Mouse (Mus musculus) heart, embryonic 11.5 days (tissue): Measurements from ENCODE around the gene Mrpl2. TPM values are rescaled to one million over a fixed set of nuclear protein-coding genes. Genes with fewer than 3 reads are reported as not detected.

Experiments used
- ATAC-seq: fragments of 200-750 bp; cut with Nextera tagmentation; replicated peaks from 2 replicates; pipeline ENCODE4 v1.8.0; 2017; ENCODE audit warnings: moderate library complexity; ENCODE audit not compliant: insufficient number of reproducible peaks, low FRiP score, low TSS enrichment
- H3K27ac ChIP-seq: fragments of 300-500 bp; sonication (generic); 2 replicates; pipeline ENCODE4 v1.5.1; 2014; ENCODE audit warnings: mild to moderate bottlenecking, low read depth, low read length
- H3K27me3 ChIP-seq: fragments of 300-500 bp; sonication (generic); 2 replicates; pipeline ENCODE4 v1.6.1; 2014; ENCODE audit warnings: mild to moderate bottlenecking, low read length, mixed read lengths; ENCODE audit not compliant: control insufficient read depth, insufficient read depth
- H3K36me3 ChIP-seq: fragments of 300-500 bp; sonication (generic); 2 replicates; pipeline ENCODE4 v1.6.1; 2014; ENCODE audit warnings: mild to moderate bottlenecking, low read length, moderate library complexity, mixed read lengths; ENCODE audit not compliant: control insufficient read depth, insufficient read depth
- H3K4me1 ChIP-seq: fragments of 300-500 bp; sonication (generic); 2 replicates; pipeline ENCODE4 v1.6.1; 2014; ENCODE audit warnings: low read length; ENCODE audit not compliant: control insufficient read depth, insufficient read depth
- H3K4me2 ChIP-seq: fragments of 300-500 bp; sonication (generic); 2 replicates; pipeline ENCODE4 v1.6.1; 2014; ENCODE audit warnings: mild to moderate bottlenecking, moderate library complexity
- H3K4me3 ChIP-seq: fragments of 300-500 bp; sonication (generic); 2 replicates; pipeline ENCODE4 v1.5.1; 2014; ENCODE audit warnings: low read depth, low read length
- H3K9ac ChIP-seq: fragments of 300-500 bp; sonication (generic); 2 replicates; pipeline ENCODE4 v1.6.1; 2014; ENCODE audit warnings: mild to moderate bottlenecking, low read depth, low read length, moderate library complexity
- H3K9me3 ChIP-seq: fragments of 300-500 bp; sonication (generic); replicated peaks from 2 replicates; pipeline ENCODE4 v1.6.1; 2016; ENCODE audit warnings: low read length; ENCODE audit not compliant: control insufficient read depth
- WGBS: fragments of 180-500 bp; shearing (Covaris S2); extraction: QIAGEN DNeasy Blood & Tissue Kit; methylation state at CpG from one replicate; pipeline ENCODE4 v1.1.7; 2014; ENCODE audit not compliant: insufficient replicate concordance; 5-methylcytosine and 5-hydroxymethylcytosine counted together
- polyA plus RNA-seq: library from polyadenylated mRNA; unstranded; fragments of >200 nt; fragmentation: Nextera tagmentation; extraction: Ambion mirVana; gene quantifications from 2 replicates; pipeline ENCODE4 v1.2.1, GENCODE M21; 2014

Mrpl2 gene
- polyA plus RNA-seq, 1 experiment from 2014 or later, result 110 TPM

GRCm38 (mm10) chr17:46699245-46699644 is 53.2 kb downstream of the Mrpl2 start:
- Histone ChIP-seq H3K9me3 (no peaks in the 10 kb centered on the region), H3K36me3 (no peaks in the 10 kb centered on the region; the same call in 1 of the 2 replicates), H3K9ac (no peak overlapping the region), H3K27me3 (no peaks in the 10 kb centered on the region), H3K27ac (no peak overlapping the region), H3K4me3 (no peak overlapping the region), H3K4me1 (peaks cover 18% of the 10 kb centered on the region), H3K4me2 (no peak overlapping the region)
- WGBS, result 69% methylated on average over 5 of the region's 5 CpGs
- ATAC-seq, result peak; percentile 39; the same call in 1 of the 2 replicates

Other genes starting within 250 kb of the Mrpl2 start
- 0.39 and 0.97 TPM in 2 replicates for gene Crip3, start 217.3 kb upstream of the Mrpl2 start, polyA plus RNA-seq
- gene Slc22a7, start 207.8 kb upstream of the Mrpl2 start, polyA plus RNA-seq, result 0.20 TPM in 1 of 2 replicates, not detected in the other
- 0.04 and 0.07 TPM in 2 replicates for gene Ttbk1, start 158.6 kb upstream of the Mrpl2 start, polyA plus RNA-seq
- gene Dnph1, start 149.5 kb upstream of the Mrpl2 start, polyA plus RNA-seq, result 27.9 and 28.4 TPM in 2 replicates
- gene Cul9, start 99.8 kb upstream of the Mrpl2 start, polyA plus RNA-seq, result 2.5 and 4.4 TPM in 2 replicates
- gene Srf, start 90.1 kb upstream of the Mrpl2 start, polyA plus RNA-seq, result 14.6 and 15.0 TPM in 2 replicates
- gene Ptk7, start 16.7 kb upstream of the Mrpl2 start, polyA plus RNA-seq, result 18.8 and 22.8 TPM in 2 replicates
- gene Klc4, start 207 bp upstream of the Mrpl2 start, polyA plus RNA-seq, result 16.5 and 18.0 TPM in 2 replicates
- gene Cul7, start 4.1 kb downstream of the Mrpl2 start, polyA plus RNA-seq, result 33.6 and 36.2 TPM in 2 replicates
- 37.0 and 40.8 TPM in 2 replicates for gene Rrp36, start 28.1 kb downstream of the Mrpl2 start, polyA plus RNA-seq
- gene Mea1, start 32.6 kb downstream of the Mrpl2 start, polyA plus RNA-seq, result 142 and 154 TPM in 2 replicates
- gene Klhdc3, start 34.7 kb downstream of the Mrpl2 start, polyA plus RNA-seq, result 117 and 143 TPM in 2 replicates
- 52.5 and 63.6 TPM in 2 replicates for gene Ppp2r5d, start 58.9 kb downstream of the Mrpl2 start, polyA plus RNA-seq
- gene Pex6, start 65.2 kb downstream of the Mrpl2 start, polyA plus RNA-seq, result 9.0 and 9.7 TPM in 2 replicates
- gene Gnmt, start 82.9 kb downstream of the Mrpl2 start, polyA plus RNA-seq, result 0.61 and 1.0 TPM in 2 replicates
- 46.5 and 51.9 TPM in 2 replicates for gene Cnpy3, start 106.0 kb downstream of the Mrpl2 start, polyA plus RNA-seq
- gene Ptcra, start 117.5 kb downstream of the Mrpl2 start, polyA plus RNA-seq, result 0.24 and 0.34 TPM in 2 replicates
- 43.9 and 45.3 TPM in 2 replicates for gene 2310039H08Rik, start 126.4 kb downstream of the Mrpl2 start, polyA plus RNA-seq
- gene Rpl7l1, start 136.4 kb downstream of the Mrpl2 start, polyA plus RNA-seq, result 115 and 116 TPM in 2 replicates
- 4.1 and 4.9 TPM in 2 replicates for gene Bicral, start 212.3 kb downstream of the Mrpl2 start, polyA plus RNA-seq
- gene Tbcc, start 244.5 kb downstream of the Mrpl2 start, polyA plus RNA-seq, result 53.4 and 54.1 TPM in 2 replicates